Mouse (Mus musculus) MEL (cell line): ENCODE data around the gene Tceal8.

Source experiments
- CHD1 ChIP-seq: IDR thresholded peaks from 2 replicates; pipeline ENCODE4 v1.6.1; 2012; ENCODE audit warnings: low read depth, mild to moderate bottlenecking, inconsistent platforms, low read length, improper control_type of control experiment
- CHD2 ChIP-seq: IDR thresholded peaks from 2 replicates; pipeline ENCODE4 v1.6.1; 2011; ENCODE audit warnings: low read length, improper control_type of control experiment
- CTCF ChIP-seq, 3 experiments: IDR thresholded peaks in 2 of 3; conservative IDR thresholded peaks in 1 of 3; 2 replicates each; pipeline ENCODE4 v1.5.1; 2011 to 2012; ENCODE audit warnings: low read length in 3 of 3, low read depth in 2 of 3, mild to moderate bottlenecking in 2 of 3, improper control_type of control experiment in 1 of 3, inconsistent platforms in 1 of 3, mixed read lengths in 1 of 3, moderate library complexity in 1 of 3; ENCODE audit not compliant: control insufficient read depth in 1 of 3, insufficient read depth in 1 of 3, poor library complexity in 1 of 3, severe bottlenecking in 1 of 3
- JUND ChIP-seq: IDR thresholded peaks from 2 replicates; pipeline ENCODE4 v1.6.1; 2011; ENCODE audit warnings: low read depth, mild to moderate bottlenecking, improper control_type of control experiment, low read length
- MAX ChIP-seq: IDR thresholded peaks from 2 replicates; pipeline ENCODE4 v1.6.1; 2011; ENCODE audit warnings: low read length, improper control_type of control experiment
- MAZ ChIP-seq: IDR thresholded peaks from 2 replicates; pipeline ENCODE4 v1.6.1; 2012; ENCODE audit warnings: low read depth, mild to moderate bottlenecking, inconsistent platforms, low read length, improper control_type of control experiment
- MYC ChIP-seq: IDR thresholded peaks from 2 replicates; pipeline ENCODE4 v1.6.1; 2011; ENCODE audit warnings: low read depth, mild to moderate bottlenecking, low read length, improper control_type of control experiment, moderate library complexity
- POLR2A ChIP-seq, 2 experiments: IDR thresholded peaks; 2 replicates each; pipeline ENCODE4 v1.6.1; 2011 to 2012; ENCODE audit warnings: low read length in 2 of 2, mild to moderate bottlenecking in 2 of 2, control low read depth in 1 of 2, improper control_type of control experiment in 1 of 2, low read depth in 1 of 2, moderate library complexity in 1 of 2; ENCODE audit not compliant: control insufficient read depth in 1 of 2, insufficient read depth in 1 of 2, poor library complexity in 1 of 2
- POLR2AphosphoS2 ChIP-seq: IDR thresholded peaks from 2 replicates; pipeline ENCODE4 v1.6.1; 2011; ENCODE audit warnings: low read length, improper control_type of control experiment
- SIN3A ChIP-seq: IDR thresholded peaks from 2 replicates; pipeline ENCODE4 v1.6.1; 2012; ENCODE audit warnings: low read length, improper control_type of control experiment, inconsistent platforms
- TAL1 ChIP-seq: IDR thresholded peaks from 2 replicates; pipeline ENCODE4 v1.6.1; 2012; ENCODE audit warnings: mild to moderate bottlenecking, inconsistent platforms, low read length, moderate library complexity, mixed read lengths
- ZMIZ1 ChIP-seq: IDR thresholded peaks from 2 replicates; pipeline ENCODE4 v1.6.1; 2012; ENCODE audit warnings: low read depth, mild to moderate bottlenecking, inconsistent platforms, low read length, improper control_type of control experiment, moderate library complexity

GRCm38 (mm10) chrX:136203664-136204066 is 31.5 kb upstream of the Tceal8 start, which contains the start of gene Tceal5:
- TF ChIP-seq CHD1: no peak
- no peak for TF ChIP-seq CTCF (IDR thresholded peaks at IDR 0.05 in 2 of 3, conservative IDR thresholded peaks at IDR 0.05 in 1 of 3; ENCODE audit: control insufficient read depth in 1 of 3, insufficient read depth in 1 of 3, low read depth in 2 of 3, low read length in 3 of 3, poor library complexity in 1 of 3, severe bottlenecking in 1 of 3)
- TF ChIP-seq POLR2AphosphoS2: no peak
- no peak for TF ChIP-seq MAZ
- no peak for TF ChIP-seq ZMIZ1
- TF ChIP-seq TAL1: no peak
- no peak for TF ChIP-seq MYC
- TF ChIP-seq POLR2A (IDR thresholded peaks at IDR 0.05; ENCODE audit: control insufficient read depth in 1 of 2, insufficient read depth in 1 of 2, low read depth in 1 of 2, low read length in 2 of 2, poor library complexity in 1 of 2): no peak
- no peak for TF ChIP-seq MAX
- no peak for TF ChIP-seq JUND
- no peak for TF ChIP-seq CHD2
- TF ChIP-seq SIN3A: no peak
